Mouse (Mus musculus) liver, embryonic 16.5 days (tissue): Measurements from ENCODE around the gene Cks1b. TPM values are rescaled to one million over a fixed set of nuclear protein-coding genes. Genes with fewer than 3 reads are reported as not detected.

ENCODE experiments used
- ATAC-seq: fragments of 200-750 bp; cut with Nextera tagmentation; 2 replicates; pipeline ENCODE4 v1.8.0; 2017; ENCODE audit warnings: low read depth, mild to moderate bottlenecking, moderate number of reproducible peaks, moderate library complexity
- H3K27ac ChIP-seq: fragments of 300-500 bp; sonication (generic); 2 replicates; pipeline ENCODE4 v1.5.1; 2014; ENCODE audit warnings: mild to moderate bottlenecking, low read length
- H3K27me3 ChIP-seq: fragments of 300-500 bp; sonication (generic); 2 replicates; pipeline ENCODE4 v1.6.1; 2014; ENCODE audit warnings: low read depth, low read length, mixed read lengths; ENCODE audit not compliant: control insufficient read depth, insufficient read depth
- H3K36me3 ChIP-seq: fragments of 300-500 bp; sonication (generic); 2 replicates; pipeline ENCODE4 v1.6.1; 2014; ENCODE audit warnings: mild to moderate bottlenecking; ENCODE audit not compliant: control insufficient read depth, insufficient read depth
- H3K4me1 ChIP-seq: fragments of 300-500 bp; sonication (generic); 2 replicates; pipeline ENCODE4 v1.6.1; 2014; ENCODE audit warnings: low read depth, low read length, mixed read lengths; ENCODE audit not compliant: control insufficient read depth
- H3K4me2 ChIP-seq: fragments of 300-500 bp; sonication (generic); 2 replicates; pipeline ENCODE4 v1.6.1; 2014; ENCODE audit warnings: low read depth, low read length, mixed read lengths
- H3K4me3 ChIP-seq: fragments of 300-500 bp; sonication (generic); 2 replicates; pipeline ENCODE4 v1.5.1; 2014; ENCODE audit warnings: low read depth, mild to moderate bottlenecking, low read length
- H3K9ac ChIP-seq: fragments of 300-500 bp; sonication (generic); 2 replicates; pipeline ENCODE4 v1.6.1; 2014; ENCODE audit warnings: low read depth, low read length
- H3K9me3 ChIP-seq: fragments of 300-500 bp; sonication (generic); replicated peaks from 2 replicates; pipeline ENCODE4 v1.6.1; 2016; ENCODE audit warnings: low read length; ENCODE audit not compliant: control insufficient read depth
- WGBS: fragments of 180-500 bp; shearing (Covaris S2); extraction: QIAGEN DNeasy Blood & Tissue Kit; methylation state at CpG from one replicate; pipeline ENCODE4 v1.1.7; 2014; ENCODE audit not compliant: insufficient replicate concordance; 5-methylcytosine and 5-hydroxymethylcytosine counted together
- polyA plus RNA-seq: library from polyadenylated mRNA; unstranded; fragments of >200 nt; fragmentation: Nextera tagmentation; extraction: Ambion mirVana; gene quantifications from 2 replicates; pipeline ENCODE4 v1.2.1, GENCODE M21; 2015

Gene Cks1b
- polyA plus RNA-seq, 1 experiment from 2014 or later: 176 TPM

DNA sequence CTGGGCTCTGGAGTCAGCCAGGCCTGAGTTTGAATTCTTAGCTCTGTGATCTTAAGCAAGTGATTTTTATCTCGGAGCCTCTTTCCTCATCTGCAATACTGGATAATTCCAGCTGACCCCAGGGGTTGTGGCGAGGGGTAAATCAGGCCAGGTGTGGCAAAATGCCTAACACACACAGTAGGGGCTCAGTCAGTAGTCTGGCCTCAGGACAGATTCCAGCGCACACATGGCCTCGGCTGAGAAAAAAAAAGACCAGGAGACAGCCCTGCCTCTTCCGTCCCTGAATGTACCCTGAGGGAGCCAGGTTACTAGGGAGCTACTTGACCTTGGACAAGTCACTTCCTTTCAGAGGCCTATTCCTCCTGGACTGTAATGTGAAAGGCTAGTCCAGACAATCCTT lies 35.2 kb downstream of the Cks1b start:
- WGBS: 72% methylated on average over 5 of the region's 5 CpGs
- H3K4me3 ChIP-seq: no peak overlapping the region
- H3K9ac ChIP-seq: no peak overlapping the region
- ATAC-seq: no peak
- no peak overlapping the region for H3K27ac ChIP-seq
- no peaks in the 10 kb centered on the region for H3K36me3 ChIP-seq
- H3K4me2 ChIP-seq: no peak overlapping the region
- peaks cover 20% of the 10 kb centered on the region for H3K4me1 ChIP-seq
- no peaks in the 10 kb centered on the region for H3K9me3 ChIP-seq
- no peaks in the 10 kb centered on the region for H3K27me3 ChIP-seq

DNA sequence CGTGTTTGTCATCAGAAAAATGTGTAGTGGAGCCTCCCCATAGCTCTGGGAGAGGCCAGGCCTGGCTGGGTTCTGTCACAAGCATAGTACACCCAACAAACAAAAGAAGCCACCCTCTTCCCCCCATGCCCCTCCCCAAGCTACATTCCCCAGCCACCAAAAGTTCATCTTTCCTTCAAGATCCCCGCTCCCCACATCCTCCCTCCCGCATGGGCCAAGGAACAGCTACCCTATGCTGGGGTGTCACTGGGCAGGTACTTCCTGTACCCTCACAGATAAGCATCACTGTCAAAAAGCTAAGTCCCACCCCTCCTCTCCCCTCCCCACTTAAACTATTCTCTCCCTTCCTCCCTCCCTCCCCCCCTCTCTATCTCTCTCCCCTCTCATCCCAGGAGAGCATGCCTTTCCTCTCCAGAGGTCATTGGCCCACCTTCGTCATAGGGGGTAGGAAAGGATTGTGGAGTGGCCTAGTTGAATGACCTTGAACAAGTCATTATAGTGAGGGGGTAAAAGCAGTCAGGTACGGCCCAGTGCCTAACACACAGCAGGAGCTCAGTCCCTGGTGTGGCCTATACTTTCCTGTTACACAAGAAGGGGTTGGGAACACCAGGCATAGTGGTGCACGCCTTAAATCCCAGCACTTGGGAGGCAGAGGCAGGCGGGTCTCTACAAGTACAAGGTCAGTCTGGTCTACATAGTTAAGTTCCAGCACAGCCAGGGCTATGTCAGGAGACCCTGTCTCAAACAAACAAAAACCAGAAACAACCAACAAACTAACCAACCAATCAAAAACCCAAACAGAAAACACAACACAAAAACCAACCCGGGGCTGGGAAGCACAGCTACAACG lies 35.9 kb downstream of the Cks1b start:
- no peaks in the 10 kb centered on the region for H3K9me3 ChIP-seq
- no peak for ATAC-seq
- no peak overlapping the region for H3K4me3 ChIP-seq
- peaks cover 15% of the 10 kb centered on the region for H3K4me1 ChIP-seq
- WGBS: 69% methylated on average over 9 of the region's 9 CpGs
- H3K36me3 ChIP-seq: no peaks in the 10 kb centered on the region
- H3K27me3 ChIP-seq: no peaks in the 10 kb centered on the region
- H3K27ac ChIP-seq: no peak overlapping the region
- H3K9ac ChIP-seq: no peak overlapping the region
- no peak overlapping the region for H3K4me2 ChIP-seq

- Histone ChIP-seq H3K9me3 (no peaks in the 10 kb centered on the region), H3K27me3 (no peaks in the 10 kb centered on the region), H3K4me3 (no peak overlapping the region), H3K9ac (no peak overlapping the region), H3K27ac (no peak overlapping the region), H3K4me1 (peaks cover 12% of the 10 kb centered on the region), H3K36me3 (no peaks in the 10 kb centered on the region), H3K4me2 (no peak overlapping the region)
- ATAC-seq: no peak
- WGBS: 80% methylated on average over 11 of the region's 11 CpGs
Measured at GRCm38 (mm10) chr3:89381233-89381632, 37.0 kb downstream of the Cks1b start.

DNA sequence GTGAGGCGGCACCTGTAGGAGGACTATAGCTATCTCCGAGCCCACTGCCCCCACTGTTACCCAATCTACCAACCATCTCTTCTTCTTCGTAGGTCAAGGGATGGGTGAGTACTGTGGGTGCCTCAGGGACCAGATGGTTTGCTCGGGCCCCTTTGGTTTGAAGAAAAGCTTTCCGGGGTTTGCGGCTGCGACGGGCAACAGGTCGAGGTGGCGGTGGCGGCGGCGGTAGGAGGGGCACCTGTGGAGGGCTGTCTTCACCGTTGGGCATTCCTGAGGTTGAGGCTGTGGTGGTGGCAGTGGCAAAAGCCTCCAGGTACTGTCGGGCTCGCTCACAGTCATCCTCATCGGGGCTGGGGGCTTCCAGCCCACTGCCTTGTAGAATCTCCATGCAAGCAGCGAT lies 37.5 kb downstream of the Cks1b start:
- Histone ChIP-seq H3K27ac (no peak overlapping the region), H3K27me3 (no peaks in the 10 kb centered on the region), H3K9ac (no peak overlapping the region), H3K4me2 (no peak overlapping the region), H3K9me3 (no peaks in the 10 kb centered on the region), H3K4me1 (peaks cover 12% of the 10 kb centered on the region), H3K36me3 (no peaks in the 10 kb centered on the region), H3K4me3 (no peak overlapping the region)
- ATAC-seq: no peak
- WGBS: 80% methylated on average over 18 of the region's 18 CpGs

GRCm38 (mm10) chr3:89380291-89380690 lies 37.9 kb downstream of the Cks1b start:
- no peaks in the 10 kb centered on the region for H3K9me3 ChIP-seq
- 81% methylated on average over 14 of the region's 14 CpGs for WGBS

DNA sequence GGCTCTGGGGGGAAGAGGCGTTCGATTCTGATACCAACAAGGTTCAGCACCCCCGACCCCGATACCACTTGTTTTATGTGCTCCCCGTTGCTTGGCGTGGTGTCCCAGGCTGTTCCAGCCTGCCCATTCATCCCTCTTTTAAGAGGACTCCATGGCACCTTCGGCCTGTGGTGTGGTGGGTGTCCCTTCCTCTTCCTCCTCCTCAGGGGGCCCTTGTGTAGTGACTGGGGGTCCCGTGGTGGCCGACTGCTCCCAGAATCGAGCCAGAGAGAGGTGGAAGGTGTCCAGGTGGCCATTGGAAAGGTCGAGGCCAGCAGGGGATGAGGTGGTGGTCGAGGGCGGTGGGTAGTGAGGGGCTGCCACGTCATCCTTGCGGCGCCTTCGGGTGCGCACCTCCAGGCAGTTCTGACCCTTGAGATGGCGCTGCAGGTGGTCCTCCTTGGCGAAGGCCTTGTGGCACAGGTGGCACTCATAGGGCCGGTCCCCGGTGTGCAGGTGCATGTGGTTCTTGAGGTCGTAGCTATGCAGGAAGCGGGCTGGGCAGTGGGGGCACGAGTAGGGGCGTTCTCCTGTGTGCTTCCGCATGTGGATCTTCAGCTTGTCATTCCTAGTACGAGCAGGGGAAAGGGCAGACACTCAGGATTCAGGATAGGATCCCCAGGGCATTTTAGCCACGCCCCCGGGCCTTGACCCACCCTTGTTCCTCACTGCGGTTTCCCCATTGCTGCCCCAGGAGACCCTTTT lies 38.6 kb downstream of the Cks1b start:
- no peaks in the 10 kb centered on the region for H3K9me3 ChIP-seq
- no peaks in the 10 kb centered on the region for H3K27me3 ChIP-seq
- H3K9ac ChIP-seq: no peak overlapping the region
- no peak for ATAC-seq
- H3K27ac ChIP-seq: no peak overlapping the region
- no peak overlapping the region for H3K4me2 ChIP-seq
- peaks cover 12% of the 10 kb centered on the region for H3K4me1 ChIP-seq
- WGBS: 73% methylated on average over 31 of the region's 31 CpGs
- H3K4me3 ChIP-seq: no peak overlapping the region
- H3K36me3 ChIP-seq: no peaks in the 10 kb centered on the region

More at GRCm38 (mm10) chr3:89380291-89380690, 37.9 kb downstream of the Cks1b start:
- H3K27ac ChIP-seq: no peak overlapping the region
- no peak overlapping the region for H3K4me3 ChIP-seq
- peaks cover 12% of the 10 kb centered on the region for H3K4me1 ChIP-seq
- ATAC-seq: no peak
- no peaks in the 10 kb centered on the region for H3K27me3 ChIP-seq
- H3K36me3 ChIP-seq: no peaks in the 10 kb centered on the region
- H3K9ac ChIP-seq: no peak overlapping the region
- H3K4me2 ChIP-seq: no peak overlapping the region

- 4% methylated on average over 29 of the region's 29 CpGs for WGBS
- peak overlapping the region; percentile 69 for H3K4me2 ChIP-seq
- no peaks in the 10 kb centered on the region for H3K27me3 ChIP-seq
- peak overlapping the region; percentile 54 for H3K4me3 ChIP-seq
- peak; percentile 72 for ATAC-seq
- H3K27ac ChIP-seq: no peak overlapping the region
- peaks cover 18% of the 10 kb centered on the region for H3K4me1 ChIP-seq
- H3K9ac ChIP-seq: peak overlapping the region; percentile 52; the same call in 1 of the 2 replicates
- H3K9me3 ChIP-seq: no peaks in the 10 kb centered on the region
- H3K36me3 ChIP-seq: no peaks in the 10 kb centered on the region
Measured at GRCm38 (mm10) chr3:89378394-89379067, 39.7 kb downstream of the Cks1b start.

GRCm38 (mm10) chr3:89377831-89378230 lies 40.4 kb downstream of the Cks1b start:
- peak overlapping the region; percentile 69; the same call in 1 of the 2 replicates for H3K4me2 ChIP-seq
- no peak overlapping the region for H3K27ac ChIP-seq
- ATAC-seq: no peak
- H3K4me3 ChIP-seq: no peak overlapping the region
- no peaks in the 10 kb centered on the region for H3K9me3 ChIP-seq
- H3K27me3 ChIP-seq: no peaks in the 10 kb centered on the region
- H3K9ac ChIP-seq: no peak overlapping the region
- no peaks in the 10 kb centered on the region for H3K36me3 ChIP-seq
- peaks cover 18% of the 10 kb centered on the region for H3K4me1 ChIP-seq
- WGBS: 71% methylated on average over 4 of the region's 4 CpGs
